Mouse (Mus musculus): Measurements from ENCODE around the gene Ankrd11.

GRCm38 (mm10) chr8:122906463-122907021, 135.5 kb downstream of the Ankrd11 start:
- TF ChIP-seq CTCF (conservative IDR thresholded peaks at IDR 0.05; ENCODE audit: low read length) (peak; percentile 78), NANOG (IDR thresholded peaks at IDR 0.05; ENCODE audit: borderline replicate concordance, low read length) (no peak)

Data from E14TG2a.4 (cell line).